Mouse (Mus musculus): ENCODE results near the gene Col4a3bp.

- TF ChIP-seq POLR2A (IDR thresholded peaks at IDR 0.05; ENCODE audit: low read depth, low read length) (no peak), USF1 (IDR thresholded peaks at IDR 0.05; ENCODE audit: low read depth, low read length) (no peak), MEF2A (IDR thresholded peaks at IDR 0.05; ENCODE audit: borderline replicate concordance, low read depth, low read length) (no peak), MAFK (IDR thresholded peaks at IDR 0.05; ENCODE audit: insufficient replicate concordance, low read length) (no peak), RAD21 (IDR thresholded peaks at IDR 0.05; ENCODE audit: low read depth, low read length) (no peak), EP300 (IDR thresholded peaks at IDR 0.05; ENCODE audit: low read length) (no peak), MAZ (IDR thresholded peaks at IDR 0.05; ENCODE audit: low read depth, low read length) (no peak), NELFE (IDR thresholded peaks at IDR 0.05; ENCODE audit: low read depth, low read length) (no peak), POLR2AphosphoS2 (IDR thresholded peaks at IDR 0.05; ENCODE audit: low read depth, low read length) (no peak), ZMIZ1 (IDR thresholded peaks at IDR 0.05; ENCODE audit: low read depth, low read length) (no peak), CTCF (conservative IDR thresholded peaks at IDR 0.05 in 1 of 2, IDR thresholded peaks at IDR 0.05 in 1 of 2; ENCODE audit: low read depth in 2 of 2, low read length in 2 of 2) (no peak), JUND (conservative IDR thresholded peaks at IDR 0.05; ENCODE audit: low read depth, low read length) (no peak), JUN (IDR thresholded peaks at IDR 0.05; ENCODE audit: insufficient read depth, low read depth, low read length) (no peak)
Observed at GRCm38 (mm10) chr13:96614615-96615014, 72.2 kb downstream of the Col4a3bp start.

All from CH12.LX (cell line).